Mouse (Mus musculus) ovary, postnatal 10 days (tissue): ENCODE results near the gene Zc3hc1.

Experiments
- DNase-seq: peaks from one replicate; pipeline ENCODE4 v3.0.0; 2022; ENCODE audit warnings: low spot score

Gene Zc3hc1

GRCm38 (mm10) chr6:30372627-30373369 is 18.0 kb downstream of the Zc3hc1 start:
- no peak for DNase-seq

- DNase-seq: no peak
Observed at GRCm38 (mm10) chr6:30369291-30369690, 21.5 kb downstream of the Zc3hc1 start.

GRCm38 (mm10) chr6:30363808-30364207 is 27.0 kb downstream of the Zc3hc1 start:
- no peak for DNase-seq

- DNase-seq: no peak
Observed at GRCm38 (mm10) chr6:30359762-30360509, 30.9 kb downstream of the Zc3hc1 start.

GRCm38 (mm10) chr6:30357561-30358177 is 33.2 kb downstream of the Zc3hc1 start:
- peak; percentile 55 for DNase-seq

- no peak for DNase-seq
Observed at GRCm38 (mm10) chr6:30356680-30357079, 34.1 kb downstream of the Zc3hc1 start.

- DNase-seq: no peak
Observed at GRCm38 (mm10) chr6:30356161-30356560, 34.7 kb downstream of the Zc3hc1 start.

- DNase-seq: no peak
Observed at GRCm38 (mm10) chr6:30355701-30356100, 35.1 kb downstream of the Zc3hc1 start.

GRCm38 (mm10) chr6:30354760-30355159 is 36.1 kb downstream of the Zc3hc1 start:
- DNase-seq: no peak

- DNase-seq: no peak
Observed at GRCm38 (mm10) chr6:30353661-30354060, 37.2 kb downstream of the Zc3hc1 start.

- DNase-seq: no peak
Observed at GRCm38 (mm10) chr6:30352762-30353161, 38.1 kb downstream of the Zc3hc1 start.

- DNase-seq: no peak
Observed at GRCm38 (mm10) chr6:30351290-30351689, 39.5 kb downstream of the Zc3hc1 start.

- DNase-seq: no peak
Observed at GRCm38 (mm10) chr6:30347288-30347801, 43.5 kb downstream of the Zc3hc1 start.

- DNase-seq: no peak
Observed at GRCm38 (mm10) chr6:30346737-30347136, 44.1 kb downstream of the Zc3hc1 start.

- DNase-seq: no peak
Observed at GRCm38 (mm10) chr6:30344032-30344431, 46.8 kb downstream of the Zc3hc1 start.

GRCm38 (mm10) chr6:30340231-30340873 is 50.5 kb downstream of the Zc3hc1 start:
- no peak for DNase-seq

GRCm38 (mm10) chr6:30336912-30337311 is 53.9 kb downstream of the Zc3hc1 start:
- no peak for DNase-seq

GRCm38 (mm10) chr6:30332262-30332661 is 58.6 kb downstream of the Zc3hc1 start:
- DNase-seq: no peak

- no peak for DNase-seq
Observed at GRCm38 (mm10) chr6:30330706-30331105, 60.1 kb downstream of the Zc3hc1 start.

- no peak for DNase-seq
Observed at GRCm38 (mm10) chr6:30325932-30326501, 64.8 kb downstream of the Zc3hc1 start.

- no peak for DNase-seq
Observed at GRCm38 (mm10) chr6:30321002-30321401, 69.8 kb downstream of the Zc3hc1 start.

GRCm38 (mm10) chr6:30319216-30319615 is 71.6 kb downstream of the Zc3hc1 start:
- DNase-seq: no peak
